Mouse (Mus musculus) cerebellum, adult 2 months (tissue): ENCODE results near the gene Gsx1. TPM values are rescaled to one million over a fixed set of nuclear protein-coding genes. Genes with fewer than 3 reads are reported as not detected.

Experiments
- DNase-seq, 2 experiments: peaks; one replicate each; pipeline ENCODE4 v3.0.0; 2021
- H3K27ac ChIP-seq: fragments of 200-500 bp; 2 replicates; pipeline ENCODE4 v1.5.1; 2012; ENCODE audit warnings: low read length, control low read depth, inconsistent platforms; ENCODE audit not compliant: insufficient read depth
- H3K27me3 ChIP-seq: fragments of 200-500 bp; 2 replicates; pipeline ENCODE4 v1.6.1; 2012; ENCODE audit warnings: inconsistent platforms, mild to moderate bottlenecking, low read length, moderate library complexity; ENCODE audit not compliant: control insufficient read depth, insufficient read depth
- H3K4me1 ChIP-seq: fragments of 200-500 bp; 2 replicates; pipeline ENCODE4 v1.6.1; 2011; ENCODE audit warnings: low read length; ENCODE audit not compliant: control insufficient read depth, insufficient read depth
- H3K4me3 ChIP-seq: fragments of 200-500 bp; replicated peaks from 2 replicates; pipeline ENCODE3; 2011; ENCODE audit warnings: mild to moderate bottlenecking, low read depth, low read length, control low read depth; ENCODE audit not compliant: insufficient read depth
- CTCF ChIP-seq: fragments of 200-500 bp; IDR thresholded peaks from 2 replicates; pipeline ENCODE4 v1.5.1; 2011; ENCODE audit warnings: low read depth, mild to moderate bottlenecking, control low read depth, low read length, moderate library complexity, borderline replicate concordance; ENCODE audit not compliant: insufficient read depth
- POLR2A ChIP-seq: fragments of 200-500 bp; IDR thresholded peaks from 2 replicates; pipeline ENCODE4 v1.6.1; 2011; ENCODE audit warnings: low read length, control low read depth, borderline replicate concordance; ENCODE audit not compliant: insufficient read depth
- WGBS: fragments of 180-500 bp; shearing (Covaris S2); methylation state at CpG from one replicate; pipeline ENCODE4 v1.1.7; 2018; 5-methylcytosine and 5-hydroxymethylcytosine counted together
- polyA plus RNA-seq: library from polyadenylated mRNA; depleted of rRNA; stranded (reverse); fragments of >200 nt; gene quantifications from 2 replicates; pipeline ENCODE4 v1.2.3, GENCODE M21; 2012

Gene Gsx1
- polyA plus RNA-seq, 1 experiment, result 0.51 TPM

DNA sequence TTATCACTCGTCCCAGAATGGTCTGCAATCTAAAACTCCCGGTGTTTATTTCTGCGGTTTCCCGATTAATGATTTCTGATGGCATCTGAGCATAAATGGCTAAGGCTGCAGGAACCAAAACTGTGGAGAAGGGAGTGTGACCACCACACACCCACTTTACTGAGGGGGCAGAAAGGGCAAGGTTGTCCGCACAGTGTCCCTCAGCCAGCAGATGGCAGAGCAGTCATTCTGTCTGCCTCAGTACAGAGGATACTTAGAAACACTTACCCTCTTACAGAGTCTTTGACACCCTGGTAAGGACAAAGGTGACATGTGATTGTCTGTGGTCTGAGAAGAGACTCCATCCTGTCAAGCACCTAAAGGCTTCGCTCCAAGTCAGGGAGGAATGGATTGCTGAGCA lies 23.4 kb upstream of the Gsx1 start:
- H3K4me1 ChIP-seq, result no peaks in the 10 kb centered on the region
- 81% methylated on average over 6 of the region's 6 CpGs for WGBS

DNA sequence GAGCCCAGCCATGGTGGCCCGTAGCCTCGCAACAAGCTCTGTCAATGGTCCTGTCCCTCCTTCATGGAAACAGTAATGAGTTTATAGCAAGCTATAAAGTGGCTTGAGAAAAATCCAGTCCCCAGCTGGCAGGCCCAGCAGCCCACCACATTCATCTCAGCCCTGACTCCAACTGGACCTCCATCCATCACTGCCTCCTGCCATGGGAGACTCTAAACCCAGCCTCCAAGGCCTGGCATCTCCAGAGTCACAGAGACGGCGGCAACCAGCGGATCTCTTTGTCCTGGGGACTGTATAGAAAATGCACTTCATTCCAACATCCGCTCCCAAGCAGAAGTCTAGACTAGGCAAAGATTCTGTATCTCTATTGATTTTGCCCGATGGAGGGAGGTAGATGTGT lies 18.4 kb upstream of the Gsx1 start:
- H3K27ac ChIP-seq, result no peak overlapping the region
- no peak for DNase-seq
- H3K4me3 ChIP-seq, result no peak overlapping the region
- no peaks in the 10 kb centered on the region for H3K4me1 ChIP-seq
- 89% methylated on average over 7 of the region's 7 CpGs for WGBS
- TF ChIP-seq CTCF, result no peak
- TF ChIP-seq POLR2A, result no peak
- no peaks in the 10 kb centered on the region; the same call in 1 of the 2 replicates for H3K27me3 ChIP-seq

More for the DNA sequence above, 23.4 kb upstream of the Gsx1 start:
- H3K4me3 ChIP-seq, result no peak overlapping the region
- TF ChIP-seq CTCF (peak; percentile 33; the same call in 1 of the 2 replicates), POLR2A (no peak)
- H3K27ac ChIP-seq, result no peak overlapping the region
- DNase-seq, result no peak
- no peaks in the 10 kb centered on the region for H3K27me3 ChIP-seq

DNA sequence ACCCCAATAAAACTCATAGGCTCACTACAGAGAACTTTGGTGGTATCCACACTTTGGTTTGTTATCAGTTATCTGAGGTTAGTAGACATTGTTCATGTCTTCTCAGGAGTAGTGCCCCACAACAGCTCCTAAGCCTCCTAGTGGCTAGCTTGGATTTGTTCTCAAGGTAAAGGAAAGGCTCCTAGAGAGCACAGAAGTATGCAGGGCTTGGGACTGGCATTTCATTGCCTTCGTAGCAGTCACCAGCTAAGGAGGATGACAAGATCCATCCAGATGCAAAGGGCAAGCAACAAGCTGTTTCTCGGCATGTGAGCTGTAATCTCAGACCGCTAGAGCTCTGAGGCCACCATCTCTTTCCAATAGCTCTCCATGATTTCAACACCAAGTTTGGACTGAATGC lies 14.4 kb upstream of the Gsx1 start:
- DNase-seq, result no peak
- TF ChIP-seq CTCF (no peak), POLR2A (no peak)
- Histone ChIP-seq H3K4me3 (no peak overlapping the region), H3K27me3 (no peaks in the 10 kb centered on the region; the same call in 1 of the 2 replicates), H3K27ac (no peak overlapping the region), H3K4me1 (no peaks in the 10 kb centered on the region)
- 88% methylated on average over 3 of the region's 3 CpGs for WGBS

DNA sequence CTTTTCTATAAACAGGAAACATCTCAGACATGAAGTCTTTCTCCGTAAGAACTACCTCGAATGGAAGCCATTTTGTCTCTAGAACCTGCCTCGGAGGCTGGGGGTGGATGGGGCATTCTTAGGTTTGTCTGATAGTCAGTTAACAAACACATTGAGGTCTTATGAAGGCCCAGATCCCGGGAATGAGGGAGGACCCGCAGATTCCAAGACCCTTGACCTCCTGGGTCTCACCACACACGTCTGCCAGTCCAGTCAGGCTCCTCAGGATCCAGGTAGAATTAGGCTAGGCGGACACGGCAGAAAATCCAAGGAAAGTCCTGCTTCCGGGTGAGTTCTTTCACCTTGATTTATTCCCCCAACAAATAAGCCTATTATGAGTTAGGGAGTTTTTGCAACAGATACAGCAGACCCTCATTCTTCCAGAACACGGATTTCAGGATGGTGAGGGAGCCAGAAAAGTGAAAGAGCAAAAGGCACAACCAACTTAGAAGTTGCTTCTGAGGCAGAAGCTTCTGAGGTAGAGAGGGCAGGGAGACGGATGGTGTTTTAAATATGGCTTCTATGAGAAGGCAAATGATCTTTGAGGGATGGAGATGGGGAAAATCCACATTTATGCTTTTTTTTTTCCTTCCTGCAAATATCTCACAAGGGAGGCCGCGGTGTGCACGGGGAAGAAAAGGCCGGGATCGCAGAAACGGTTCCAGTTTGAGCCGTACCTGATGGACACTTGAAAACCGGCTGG lies 3.2 kb upstream of the Gsx1 start:
- no peak overlapping the region for H3K27ac ChIP-seq
- peak in 1 of 2 experiments; percentile 12 for DNase-seq
- no peak for TF ChIP-seq CTCF
- 45% methylated on average over 19 of the region's 19 CpGs for WGBS
- H3K27me3 ChIP-seq, result peaks cover 19% of the 10 kb centered on the region; the same call in 1 of the 2 replicates
- peaks cover 21% of the 10 kb centered on the region for H3K4me1 ChIP-seq
- no peak overlapping the region for H3K4me3 ChIP-seq

DNA sequence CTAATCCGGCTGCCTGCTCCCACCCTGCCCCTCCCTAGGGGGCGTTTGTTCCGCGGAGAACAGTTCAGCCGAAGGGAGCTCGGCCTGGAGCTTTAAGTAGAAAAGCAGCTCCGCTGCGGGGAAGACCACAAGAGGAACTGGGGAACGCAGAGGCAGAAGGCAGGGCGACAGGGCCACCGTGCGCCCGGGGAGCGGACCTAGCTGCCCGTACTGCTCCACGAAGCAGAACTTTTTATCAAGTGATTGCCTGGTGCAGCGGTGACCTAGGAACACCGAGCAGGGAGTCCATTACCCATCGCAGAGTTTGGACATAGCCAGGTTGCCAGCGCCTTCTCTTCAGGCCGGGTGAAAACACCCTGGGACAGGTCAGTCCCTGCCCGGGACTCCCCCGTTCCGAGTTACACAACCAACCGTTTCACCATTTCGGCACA lies 2.5 kb upstream of the Gsx1 start:
- H3K27me3 ChIP-seq, result peaks cover 19% of the 10 kb centered on the region; the same call in 1 of the 2 replicates
- DNase-seq, result peak; percentile 45 to 66
- no peak overlapping the region for H3K27ac ChIP-seq
- TF ChIP-seq CTCF (no peak), POLR2A (no peak)
- peak overlapping the region; percentile 37 for H3K4me3 ChIP-seq
- peaks cover 21% of the 10 kb centered on the region for H3K4me1 ChIP-seq
- under 1% methylated on average over 26 of the region's 26 CpGs for WGBS

DNA sequence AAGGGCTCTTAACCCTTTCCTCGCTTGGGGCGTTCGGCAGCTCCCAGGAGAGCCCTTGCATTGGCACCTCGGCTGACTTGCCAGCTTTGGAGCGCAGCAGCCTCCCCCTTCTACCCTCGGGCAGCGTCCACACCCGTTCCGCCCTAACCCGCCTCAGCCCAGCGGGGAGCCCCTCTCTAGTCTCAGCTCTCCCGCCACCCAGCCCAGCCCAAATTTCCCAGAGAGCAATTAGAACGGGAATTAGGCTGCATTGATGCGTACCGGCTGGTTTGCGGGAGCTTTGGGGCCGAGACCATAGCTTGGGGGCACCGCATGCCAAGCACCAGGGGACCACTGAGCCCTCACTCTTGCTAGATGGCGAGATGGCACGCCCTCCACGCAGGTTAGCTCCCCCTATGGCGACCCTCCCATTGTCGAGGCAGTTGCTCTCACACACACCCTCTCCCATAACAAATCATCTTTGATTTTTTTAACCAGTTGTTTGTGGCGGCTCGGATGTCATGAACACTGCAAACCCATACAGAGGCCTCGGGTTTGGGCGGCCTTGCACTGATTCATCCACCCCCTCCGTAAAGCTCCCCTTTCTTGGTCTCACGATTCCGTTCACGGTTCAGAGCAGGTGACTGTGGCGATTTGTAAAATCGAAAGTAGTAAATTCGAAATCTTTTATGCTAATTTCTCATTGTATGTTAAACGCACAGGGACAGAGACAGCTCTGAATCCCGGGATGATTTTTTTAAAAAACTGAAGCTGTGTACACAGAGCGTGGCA lies 1.5 kb upstream of the Gsx1 start:
- H3K27ac ChIP-seq, result no peak overlapping the region
- WGBS, result 1% methylated on average over 37 of the region's 37 CpGs

DNA sequence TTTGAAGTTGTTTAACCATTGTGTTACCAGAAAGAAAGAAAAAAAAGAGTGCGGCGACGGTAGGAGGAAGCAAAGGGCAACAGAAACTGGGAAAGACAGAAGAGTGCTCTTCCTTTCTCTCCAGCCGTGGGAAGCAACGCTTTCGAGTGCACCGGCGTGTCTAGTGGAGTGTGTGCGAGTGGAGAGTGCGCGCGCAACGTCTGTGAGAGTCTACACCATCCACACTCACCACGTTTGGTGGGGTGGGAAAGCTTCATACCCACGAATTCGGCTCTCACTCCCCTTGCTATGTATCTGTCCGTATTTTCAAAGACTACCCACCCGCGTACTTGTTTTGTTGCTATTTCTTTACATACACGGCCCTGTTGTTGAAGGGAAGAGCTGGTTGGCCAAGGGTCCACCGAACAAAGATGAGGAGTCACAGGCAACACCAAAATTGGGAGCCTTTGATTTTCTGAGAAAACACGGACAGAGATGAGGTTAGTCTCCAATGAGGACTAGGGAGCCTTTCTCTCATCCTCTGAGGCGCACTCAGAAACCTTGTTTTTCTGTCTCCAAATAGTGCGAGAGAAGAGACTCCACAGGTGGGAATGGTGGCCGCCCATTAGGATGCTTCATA lies 835 bp upstream of the Gsx1 start:
- no peak for TF ChIP-seq CTCF
- no peak for TF ChIP-seq POLR2A
- no peak overlapping the region for H3K27ac ChIP-seq
- peak; percentile 14 to 42 for DNase-seq
- 2% methylated on average over 25 of the region's 25 CpGs for WGBS
- peaks cover 20% of the 10 kb centered on the region; the same call in 1 of the 2 replicates for H3K27me3 ChIP-seq
- H3K4me1 ChIP-seq, result peaks cover 21% of the 10 kb centered on the region
- H3K4me3 ChIP-seq, result peak overlapping the region; percentile 51

More for the DNA sequence above, 1.5 kb upstream of the Gsx1 start:
- H3K4me1 ChIP-seq, result peaks cover 21% of the 10 kb centered on the region
- peaks cover 20% of the 10 kb centered on the region; the same call in 1 of the 2 replicates for H3K27me3 ChIP-seq
- H3K4me3 ChIP-seq, result peak overlapping the region; percentile 41
- DNase-seq, result peak; percentile 31 to 52
- TF ChIP-seq POLR2A (no peak), CTCF (no peak)
